Mouse (Mus musculus) lung, postnatal 10 days (tissue): Measurements from ENCODE around the gene Zfp738.
"Not testable (repeated sequence)": the region's sequence is repeated elsewhere in the genome, so short reads cannot be mapped to it uniquely, and the experiment has no call there.

Experiments used
- DNase-seq: peaks from one replicate; pipeline ENCODE4 v3.0.0; 2021

Gene Zfp738

DNA sequence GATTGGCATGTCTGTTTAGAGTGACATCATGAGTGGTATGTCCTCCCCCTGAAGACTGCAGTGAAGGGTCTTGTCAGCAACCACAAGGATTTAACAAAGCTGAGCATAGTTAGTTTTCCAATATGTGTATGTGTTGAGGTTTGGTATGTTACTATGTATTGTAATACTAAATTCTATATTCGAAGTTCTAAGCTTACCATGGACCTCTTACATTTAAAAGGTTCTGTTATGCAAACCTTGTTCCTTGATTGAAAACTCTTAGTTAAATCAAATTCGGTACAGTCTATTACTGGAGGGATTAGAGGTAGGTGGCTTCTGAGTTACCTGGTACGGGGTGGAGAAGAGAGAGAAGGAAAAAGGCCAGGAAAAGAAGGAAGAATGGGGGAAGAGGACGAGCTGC is at the start of gene Zfp738:
Gene Zfp738, minus strand, starts transcription at position 101 of the 400 bp plus-strand sequence.
- no peak for DNase-seq

DNA sequence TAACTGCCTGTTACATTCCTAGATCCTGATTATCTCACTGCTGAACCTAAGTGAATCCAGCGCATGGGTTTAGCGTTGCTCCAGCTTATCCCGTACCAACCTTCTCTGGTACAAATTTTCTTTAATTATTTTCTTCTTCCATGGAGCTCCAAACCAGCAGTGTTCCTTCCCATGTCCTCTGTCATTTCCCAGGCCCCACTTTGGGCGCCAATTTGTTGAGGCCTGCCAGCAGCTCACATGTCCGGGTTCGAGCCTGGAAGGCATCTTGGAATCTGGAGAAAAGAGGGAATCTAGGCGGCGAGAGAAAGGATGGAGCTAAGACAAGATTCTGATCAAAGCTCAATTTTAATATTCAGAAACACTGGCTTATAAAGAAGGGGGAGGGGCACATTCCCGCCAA is 47.5 kb upstream of the Zfp738 start:
- DNase-seq = not testable (repeated sequence)

GRCm38 (mm10) chr13:67729441-67729840 is 42.6 kb upstream of the Zfp738 start:
- peak; percentile 47 for DNase-seq

- DNase-seq = peak; percentile 58
Measured at GRCm38 (mm10) chr13:67728641-67729318, 41.9 kb upstream of the Zfp738 start, which contains the start of gene Zfp65. Gene Zfp65, minus strand, starts transcription at chr13:67729173.

- DNase-seq = no peak
Measured at GRCm38 (mm10) chr13:67728106-67728505, 41.2 kb upstream of the Zfp738 start.

- DNase-seq = not testable (repeated sequence)
Measured at GRCm38 (mm10) chr13:67725331-67725730, 38.5 kb upstream of the Zfp738 start.

DNA sequence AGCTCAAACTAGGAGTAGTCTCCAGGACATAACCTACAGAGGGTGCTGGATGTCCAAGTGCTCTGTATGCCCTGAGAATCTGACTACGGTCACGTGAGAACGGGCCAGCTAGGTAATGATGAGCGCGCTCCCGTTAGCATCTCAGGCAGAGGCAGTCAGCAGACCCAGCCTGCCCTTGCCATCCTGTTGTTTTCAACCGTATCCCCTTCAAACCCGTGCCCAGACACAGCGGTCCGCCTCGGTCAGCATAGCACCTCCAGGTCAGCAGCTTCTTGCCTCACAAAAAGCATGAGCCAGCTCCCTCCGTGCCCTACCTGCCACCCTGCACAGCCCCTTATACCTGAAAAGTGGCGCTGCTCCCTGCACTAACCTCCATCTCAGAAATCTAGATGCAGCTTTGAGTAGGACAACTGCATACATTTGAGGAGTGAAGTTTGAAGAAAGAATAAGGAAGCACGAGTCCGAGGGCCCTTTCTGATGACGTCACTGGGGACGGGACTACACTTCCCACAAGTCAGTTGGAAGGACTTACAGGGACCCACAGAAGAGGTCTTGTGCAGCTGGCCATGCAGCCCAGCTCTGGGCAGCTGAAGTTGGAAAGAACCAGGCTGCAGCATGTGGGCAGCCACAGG is 37.1 kb upstream of the Zfp738 start:
- DNase-seq = peak; percentile 94

DNA sequence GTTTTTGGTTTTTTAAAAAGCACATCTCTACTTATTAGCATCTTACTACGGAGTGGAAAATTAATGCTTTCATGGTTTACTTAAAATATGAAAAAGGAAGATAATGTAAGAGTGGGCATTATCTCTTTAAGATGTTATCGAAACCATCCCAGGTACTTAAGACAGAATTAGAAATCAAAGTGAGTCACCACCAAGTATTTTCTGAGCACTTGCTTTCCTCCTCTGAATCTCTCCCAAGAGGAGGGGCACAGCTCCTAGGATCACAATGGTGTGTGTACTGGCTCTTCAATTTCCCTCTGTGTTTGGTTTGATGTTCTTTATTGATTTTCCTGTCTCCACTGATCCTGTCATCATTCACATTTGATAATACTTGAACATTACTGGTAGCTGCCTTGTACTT is 3.0 kb downstream of the Zfp738 start:
- not testable (repeated sequence) for DNase-seq

GRCm38 (mm10) chr13:67682959-67683735 is 3.7 kb downstream of the Zfp738 start:
- peak; percentile 92 for DNase-seq

DNA sequence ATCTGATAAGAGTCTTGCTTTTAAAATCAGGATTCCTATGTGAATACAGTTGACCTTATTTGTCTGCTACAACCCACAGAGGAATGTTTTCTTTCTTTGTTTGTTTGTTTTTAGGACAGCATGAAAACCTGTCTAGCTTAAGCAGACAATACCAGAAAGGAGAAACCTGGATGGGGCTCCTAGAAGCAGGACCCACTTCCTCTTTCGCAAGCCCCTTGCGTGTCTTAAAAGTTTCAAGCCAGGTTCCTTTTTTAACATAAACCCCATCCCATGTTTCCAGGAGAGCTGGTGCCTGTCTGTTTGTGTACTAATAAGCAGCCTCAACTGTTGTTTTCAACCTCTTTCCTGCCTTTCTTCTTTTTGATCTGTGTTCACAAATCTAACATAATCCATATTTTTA is 12.0 kb downstream of the Zfp738 start:
- no peak for DNase-seq

- DNase-seq = no peak
Measured at GRCm38 (mm10) chr13:67652496-67652895, 34.4 kb downstream of the Zfp738 start.

GRCm38 (mm10) chr13:67637294-67638007 is 49.4 kb downstream of the Zfp738 start, which contains the start of the genes Gm49345 and Zfp729a:
Gene Gm49345, minus strand, starts transcription at chr13:67637769.
Gene Zfp729a, minus strand, starts transcription at chr13:67637791.
- peak; percentile 92 for DNase-seq

DNA sequence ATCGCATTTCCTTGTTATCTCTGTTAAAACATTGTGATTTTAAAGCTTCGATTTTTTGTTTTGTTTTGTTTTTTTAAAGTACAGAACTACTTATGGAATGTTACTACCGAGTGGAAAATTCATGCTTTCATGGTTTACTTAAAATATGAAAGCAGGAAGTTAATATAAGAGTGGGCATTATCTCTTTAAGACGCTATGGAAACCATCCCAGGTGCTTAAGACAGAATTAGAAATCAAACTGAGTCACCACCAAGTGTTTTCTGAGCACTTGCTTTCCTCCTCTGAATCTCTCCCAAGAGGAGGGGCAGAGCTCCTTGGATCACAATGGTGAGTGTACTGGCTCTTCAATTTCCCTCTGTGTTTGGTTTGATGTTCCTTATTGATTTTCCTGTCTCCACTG is 76.8 kb downstream of the Zfp738 start:
- DNase-seq = no peak

DNA sequence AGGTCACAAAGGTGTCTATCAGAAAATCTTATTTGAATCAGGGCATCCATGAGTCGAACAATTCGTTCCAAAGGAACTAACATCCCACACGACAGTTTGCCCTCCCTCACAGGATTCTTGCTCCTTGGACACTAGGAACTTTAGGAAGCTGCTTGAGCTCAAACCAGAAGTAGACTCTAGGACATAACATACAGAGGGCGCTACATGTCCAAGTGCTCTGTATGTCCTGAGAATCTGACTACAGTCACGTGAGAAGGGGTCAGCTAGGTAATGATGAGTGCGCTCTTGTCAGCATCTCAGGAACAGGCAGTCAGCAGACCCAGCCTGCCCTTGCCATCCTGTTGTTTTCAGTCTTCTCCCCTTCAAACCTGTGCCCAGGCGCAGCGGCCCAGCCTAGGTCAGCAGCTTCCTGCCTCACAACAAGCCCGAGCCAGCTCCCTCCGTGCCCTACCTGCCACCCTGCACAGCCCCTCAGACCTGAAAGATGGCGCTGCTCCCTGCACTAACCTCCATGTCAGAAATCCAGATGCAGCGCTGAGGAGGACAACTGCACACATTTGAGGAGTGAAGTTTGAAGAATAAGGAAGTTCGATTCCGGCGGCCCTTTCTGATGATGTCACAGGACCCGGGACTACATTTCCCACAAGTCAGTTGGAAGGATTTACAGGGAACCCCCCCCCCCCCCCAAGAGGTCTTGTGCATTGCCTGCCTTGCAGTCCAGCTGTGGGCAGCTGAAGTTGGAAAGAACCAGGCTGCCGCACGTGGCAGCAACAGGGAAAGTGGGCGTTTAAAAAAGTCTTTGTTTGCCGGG is 77.6 kb downstream of the Zfp738 start, which contains the start of gene Zfp729b:
Gene Zfp729b, minus strand, starts transcription at position 642 of the 811 bp plus-strand sequence.
- peak; percentile 95 for DNase-seq
